Mouse (Mus musculus) C2C12 (cell line): Measurements from ENCODE around the gene Mlip. TPM values are rescaled to one million over a fixed set of nuclear protein-coding genes. Genes with fewer than 3 reads are reported as not detected.

Experiments used
- H3K27me3 ChIP-seq: one replicate; pipeline ENCODE4 v1.6.1; 2011; ENCODE audit not compliant: control insufficient read depth, insufficient read depth, insufficient read length
- H3K36me3 ChIP-seq: one replicate; pipeline ENCODE4 v1.6.1; 2011; ENCODE audit not compliant: control insufficient read depth, insufficient read depth
- H3K4me3 ChIP-seq: one replicate; pipeline ENCODE4 v1.5.1; 2011; ENCODE audit warnings: mild to moderate bottlenecking, control low read depth; ENCODE audit not compliant: poor library complexity, insufficient read depth, severe bottlenecking
- H3K79me2 ChIP-seq: one replicate; pipeline ENCODE4 v1.6.1; 2011; ENCODE audit not compliant: control insufficient read depth, insufficient read depth
- H3K79me3 ChIP-seq: one replicate; pipeline ENCODE4 v1.6.1; 2011; ENCODE audit warnings: low read depth, control low read depth
- H3ac ChIP-seq: one replicate; pipeline ENCODE3; 2011; ENCODE audit warnings: low read depth; ENCODE audit not compliant: control insufficient read depth, insufficient read length
- CEBPB ChIP-seq: IDR thresholded peaks from one replicate; pipeline ENCODE4 v1.6.1; 2011; ENCODE audit warnings: low read depth, mild to moderate bottlenecking, control low read depth, moderate library complexity
- CTCF ChIP-seq: IDR thresholded peaks from one replicate; pipeline ENCODE4 v1.5.1; 2011; ENCODE audit not compliant: control insufficient read depth, insufficient read depth, insufficient read length
- FOSL1 ChIP-seq: IDR thresholded peaks from one replicate; pipeline ENCODE4 v1.8.0; 2011; ENCODE audit warnings: mild to moderate bottlenecking, low read length; ENCODE audit not compliant: poor library complexity, insufficient read depth, severe bottlenecking
- MAX ChIP-seq: IDR thresholded peaks from one replicate; pipeline ENCODE4 v1.6.1; 2011; ENCODE audit warnings: mild to moderate bottlenecking, control low read depth
- MYOD1 ChIP-seq: IDR thresholded peaks from one replicate; pipeline ENCODE4 v1.6.1; 2011; ENCODE audit warnings: low read depth; ENCODE audit not compliant: control insufficient read depth, insufficient read length
- MYOG ChIP-seq: IDR thresholded peaks from one replicate; pipeline ENCODE4 v1.6.1; 2011; ENCODE audit not compliant: control insufficient read depth, insufficient read length; ENCODE audit errors: extremely low read depth
- USF1 ChIP-seq: IDR thresholded peaks from one replicate; pipeline ENCODE4 v1.6.1; 2011; ENCODE audit warnings: low read depth, mild to moderate bottlenecking, control low read depth, moderate library complexity
- polyA plus RNA-seq: library from polyadenylated mRNA; unstranded; fragments of >200 nt; fragmentation: generic; extraction: Trizol; gene quantifications from one replicate; pipeline ENCODE4 v1.2.1, GENCODE M21; 2012; ENCODE audit warnings: missing spikeins

Mlip gene
- polyA plus RNA-seq, 1 experiment: 0.02 TPM

DNA sequence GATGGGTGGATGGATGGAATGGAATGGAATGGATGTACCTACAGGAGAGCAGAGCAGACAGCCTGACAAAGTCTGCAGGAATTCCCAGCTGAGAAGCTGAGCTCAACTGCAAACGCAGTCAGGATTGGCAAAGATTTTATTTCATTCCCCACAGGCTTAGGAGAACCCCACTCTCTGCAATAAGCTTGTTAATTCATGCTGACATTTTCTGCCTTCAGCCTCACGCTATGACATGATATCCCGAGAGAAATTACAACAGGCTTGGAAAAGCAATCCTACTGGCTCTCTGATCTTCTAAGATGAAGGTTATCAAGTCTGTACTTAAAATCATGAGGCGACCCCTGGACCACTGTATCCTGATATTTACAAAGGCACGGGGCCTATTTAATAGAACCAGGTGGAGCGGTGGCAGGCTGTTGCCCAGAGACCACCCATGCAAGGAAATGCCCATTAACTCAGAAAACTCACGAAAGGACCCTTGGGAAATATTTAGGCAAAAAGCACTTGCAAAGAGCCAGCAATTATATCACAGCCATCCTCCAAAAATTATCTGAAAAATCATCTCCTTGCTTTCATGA lies 13.1 kb downstream of the Mlip start:
- H3K79me3 ChIP-seq: no peaks in the 10 kb centered on the region
- H3K36me3 ChIP-seq: no peaks in the 10 kb centered on the region
- H3K27me3 ChIP-seq: no peaks in the 10 kb centered on the region
- H3K79me2 ChIP-seq: no peaks in the 10 kb centered on the region
- TF ChIP-seq USF1: no peak
- TF ChIP-seq MYOD1: no peak
- no peak for TF ChIP-seq FOSL1
- no peak for TF ChIP-seq MYOG
- TF ChIP-seq CTCF: no peak
- TF ChIP-seq MAX: no peak
- TF ChIP-seq CEBPB: no peak
- H3ac ChIP-seq: no peak overlapping the region
- no peak overlapping the region for H3K4me3 ChIP-seq

DNA sequence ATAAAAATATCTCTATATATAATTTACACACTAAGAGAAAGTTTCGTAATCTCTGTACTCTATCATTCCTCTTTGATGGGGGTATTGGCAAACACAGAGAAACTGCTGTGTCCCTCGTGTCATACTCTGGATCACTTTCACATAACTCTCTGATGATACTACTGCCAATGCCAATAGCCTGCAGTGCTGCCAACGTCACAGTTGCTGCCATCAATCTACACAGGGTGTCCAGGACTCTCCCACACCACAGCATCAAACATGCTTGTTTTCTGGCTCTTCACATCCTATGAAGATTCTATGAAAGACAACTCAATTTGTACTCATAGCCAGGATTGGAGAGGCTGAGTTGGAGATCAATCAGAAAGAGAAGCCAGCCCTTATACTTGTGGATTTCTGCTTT lies 17.4 kb downstream of the Mlip start:
- no peaks in the 10 kb centered on the region for H3K79me3 ChIP-seq
- TF ChIP-seq FOSL1 (no peak), USF1 (no peak), CEBPB (no peak), MYOD1 (no peak), CTCF (no peak), MYOG (no peak), MAX (no peak)
- H3K36me3 ChIP-seq: no peaks in the 10 kb centered on the region
- no peaks in the 10 kb centered on the region for H3K79me2 ChIP-seq
- no peak overlapping the region for H3K4me3 ChIP-seq
- H3K27me3 ChIP-seq: no peaks in the 10 kb centered on the region
- H3ac ChIP-seq: no peak overlapping the region

DNA sequence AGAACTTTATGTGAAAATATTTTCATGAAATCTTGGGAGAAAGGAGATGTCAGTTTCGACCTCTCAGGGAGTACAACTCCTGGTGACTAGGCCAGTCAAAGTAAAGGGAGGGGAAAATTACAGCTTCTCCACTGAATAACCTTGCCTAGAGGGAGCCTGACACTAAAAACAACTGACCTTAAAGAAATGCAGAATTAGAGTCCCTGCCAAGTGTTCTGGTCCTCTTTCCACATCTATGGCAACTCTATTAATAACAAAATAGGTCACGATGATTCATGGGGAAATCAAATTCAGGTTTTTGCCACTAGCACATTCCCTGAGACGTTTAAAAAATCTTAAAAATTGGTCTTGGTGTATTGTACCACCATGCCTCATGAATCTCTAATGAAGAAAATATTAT lies 34.4 kb downstream of the Mlip start:
- no peak for TF ChIP-seq MAX
- no peak for TF ChIP-seq CEBPB
- no peak for TF ChIP-seq CTCF
- TF ChIP-seq FOSL1: no peak
- TF ChIP-seq MYOD1: no peak
- no peak for TF ChIP-seq USF1
- H3K4me3 ChIP-seq: no peak overlapping the region

DNA sequence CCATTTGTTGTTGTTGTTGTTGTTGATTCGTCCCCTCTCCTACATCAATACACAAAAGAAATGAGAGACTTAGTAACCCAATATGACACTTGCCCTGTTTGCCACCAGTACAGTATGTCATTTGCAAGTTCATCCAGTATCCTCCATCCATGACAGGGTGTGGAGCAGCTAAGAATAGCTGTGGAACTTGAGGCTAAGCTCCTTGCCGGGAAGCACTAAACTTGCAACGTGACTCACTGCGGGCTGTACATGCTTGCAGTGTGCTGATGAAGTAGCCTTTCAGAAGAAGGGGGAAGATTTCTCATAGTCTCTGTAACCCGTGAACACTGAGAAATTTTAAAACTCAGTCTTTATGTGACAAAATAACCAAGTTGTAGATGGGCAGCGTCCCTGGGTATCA lies 42.2 kb downstream of the Mlip start:
- no peak overlapping the region for H3ac ChIP-seq
- H3K79me3 ChIP-seq: no peaks in the 10 kb centered on the region
- no peaks in the 10 kb centered on the region for H3K27me3 ChIP-seq
- no peaks in the 10 kb centered on the region for H3K36me3 ChIP-seq
- TF ChIP-seq MAX (no peak), USF1 (no peak), CEBPB (no peak), MYOD1 (no peak), FOSL1 (no peak), MYOG (no peak), CTCF (no peak)
- H3K4me3 ChIP-seq: no peak overlapping the region
- no peaks in the 10 kb centered on the region for H3K79me2 ChIP-seq

More for the DNA sequence above, 34.4 kb downstream of the Mlip start:
- no peaks in the 10 kb centered on the region for H3K36me3 ChIP-seq
- no peak overlapping the region for H3ac ChIP-seq
- no peaks in the 10 kb centered on the region for H3K27me3 ChIP-seq
- no peaks in the 10 kb centered on the region for H3K79me3 ChIP-seq
- H3K79me2 ChIP-seq: no peaks in the 10 kb centered on the region

DNA sequence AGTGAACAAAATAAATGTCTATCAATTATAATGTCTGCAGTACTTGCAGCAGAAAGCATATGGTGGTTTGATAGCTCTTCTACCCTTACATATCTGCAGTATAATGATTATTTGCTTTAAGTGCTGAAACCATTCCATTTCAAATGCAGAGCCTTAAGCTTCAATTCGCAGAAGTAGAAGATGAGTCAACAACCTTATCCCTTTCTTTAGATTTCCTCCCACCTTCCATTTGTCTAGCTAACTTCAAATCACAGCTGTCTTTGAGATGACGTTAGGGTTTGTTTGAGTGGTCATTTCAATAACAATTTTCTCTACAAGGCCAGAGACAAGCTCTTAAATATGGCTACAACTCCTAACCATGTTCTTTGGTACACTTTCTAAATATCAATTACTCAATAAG lies 47.4 kb downstream of the Mlip start:
- H3K79me3 ChIP-seq: no peaks in the 10 kb centered on the region
- no peaks in the 10 kb centered on the region for H3K36me3 ChIP-seq
- no peak overlapping the region for H3ac ChIP-seq
- no peaks in the 10 kb centered on the region for H3K79me2 ChIP-seq
- no peak overlapping the region for H3K4me3 ChIP-seq
- TF ChIP-seq FOSL1 (no peak), CTCF (no peak), MAX (no peak), MYOG (no peak), CEBPB (no peak), USF1 (no peak), MYOD1 (no peak)
- no peaks in the 10 kb centered on the region for H3K27me3 ChIP-seq

DNA sequence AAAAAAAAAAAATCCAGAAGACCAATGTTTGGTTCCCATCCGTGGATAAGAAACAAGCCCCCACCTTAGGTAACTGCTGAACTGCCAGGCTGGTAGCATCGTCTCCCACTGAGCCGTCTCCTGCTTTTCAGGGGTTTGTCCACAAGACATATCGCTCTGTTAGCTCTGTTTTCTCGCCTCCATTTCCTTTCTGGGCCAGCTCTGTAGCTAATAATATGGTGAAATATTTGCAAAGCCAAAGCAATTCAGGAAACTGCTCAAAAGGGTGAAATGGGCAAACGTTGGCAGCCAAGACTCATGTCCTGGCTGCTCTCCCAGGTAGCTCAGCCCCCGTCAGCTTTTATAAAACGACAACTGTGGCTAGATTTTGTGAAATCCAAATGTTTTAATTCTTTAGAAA lies 50.4 kb downstream of the Mlip start:
- Histone ChIP-seq H3K79me3 (no peaks in the 10 kb centered on the region), H3K36me3 (no peaks in the 10 kb centered on the region), H3K27me3 (no peaks in the 10 kb centered on the region), H3ac (no peak overlapping the region), H3K79me2 (no peaks in the 10 kb centered on the region), H3K4me3 (no peak overlapping the region)
- TF ChIP-seq CEBPB (no peak), MYOD1 (no peak), FOSL1 (no peak), MYOG (no peak), CTCF (no peak), MAX (no peak), USF1 (no peak)
